Mouse (Mus musculus) heart, adult 8-10 months (tissue): Measurements from ENCODE around the gene Camk1d. TPM values are rescaled to one million over a fixed set of nuclear protein-coding genes. Genes with fewer than 3 reads are reported as not detected.
"Not testable (repeated sequence)": the region's sequence is repeated elsewhere in the genome, so short reads cannot be mapped to it uniquely, and the experiment has no call there.

ENCODE experiments used
- DNase-seq: peaks from one replicate; pipeline ENCODE4 v3.0.0; 2022; ENCODE audit warnings: low spot score
- total RNA-seq, 4 experiments: library from RNA; stranded (reverse); gene quantifications; 2 replicates each; pipeline ENCODE4 v1.2.4; 2022

Camk1d gene
- total RNA-seq, 4 experiments from 2014 or later: 3.6 to 5.0 (median 4.3) TPM

DNA sequence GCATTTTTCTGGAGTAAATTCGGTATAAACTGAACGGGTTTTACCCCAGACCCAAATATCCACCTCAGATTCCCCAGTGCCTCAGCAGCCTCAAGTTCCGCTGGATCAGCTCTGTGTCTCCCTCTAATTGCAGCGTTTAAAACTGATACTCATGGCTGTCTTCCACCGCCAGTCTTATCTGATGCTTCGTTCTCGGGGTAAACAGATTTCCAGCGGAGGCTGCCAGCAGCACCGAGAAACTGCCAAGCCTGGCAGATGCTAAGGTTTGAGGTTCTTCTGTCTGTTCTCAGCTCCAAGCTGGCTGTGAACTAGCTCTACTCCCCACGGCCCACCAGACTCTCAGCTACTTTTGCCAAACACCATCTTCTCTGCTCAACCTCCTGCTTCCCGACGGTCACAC is 464.3 kb downstream of the Camk1d start:
- peak; percentile 38 for DNase-seq

DNA sequence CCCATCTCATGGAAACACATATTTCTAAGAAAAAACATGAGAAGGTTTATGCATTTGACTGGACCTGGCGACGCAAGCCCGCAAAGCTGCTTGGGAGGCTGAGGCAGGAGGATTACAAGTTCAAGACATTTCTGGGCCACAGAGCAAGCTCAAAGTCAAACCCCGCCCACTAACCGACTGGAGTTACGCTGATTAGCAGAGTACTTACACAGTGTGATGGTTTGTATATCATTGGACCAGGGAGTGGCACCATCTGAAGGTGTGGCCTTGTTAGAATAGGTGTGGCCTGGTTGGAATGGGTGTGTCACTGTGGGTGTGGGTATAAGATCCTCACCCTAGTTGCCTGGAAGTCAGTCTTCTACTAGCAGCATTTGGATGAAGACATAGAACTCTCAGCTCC is 465.1 kb downstream of the Camk1d start:
- not testable (repeated sequence) for DNase-seq

Other genes starting within 250 kb of the Camk1d start
- gene Nudt5, start 130.5 kb upstream of the Camk1d start, total RNA-seq: 10 to 100 TPM; 10.5 to 13.6 (median 11.3) TPM
- 10 to 100 TPM; 77.9 to 91.8 (median 85.9) TPM for gene Cdc123, start 130.6 kb upstream of the Camk1d start, total RNA-seq
- gene Gm13199, start 148.4 kb upstream of the Camk1d start, total RNA-seq: under 1 TPM in 1 of 4 experiments, not detected in 3; 0.50 TPM
- 10 to 100 TPM; 11.9 to 14.3 (median 14.1) TPM for gene Sec61a2, start 180.9 kb upstream of the Camk1d start, total RNA-seq
- gene Dhtkd1, start 228.3 kb upstream of the Camk1d start, total RNA-seq: 1 to 10 TPM; 3.7 to 9.4 (median 4.0) TPM
- gene Upf2, start 237.0 kb upstream of the Camk1d start, total RNA-seq: 10 to 100 TPM; 18.6 to 20.6 (median 19.1) TPM